Mouse (Mus musculus): ENCODE measurements around the gene Fam107a. TPM values are rescaled to one million over a fixed set of nuclear protein-coding genes. Genes with fewer than 3 reads are reported as not detected.

Gene Fam107a
- polyA plus RNA-seq (2015; fragmentation: Nextera tagmentation; extraction: Ambion mirVana): 2.5 and 2.9 TPM in 2 replicates

DNA sequence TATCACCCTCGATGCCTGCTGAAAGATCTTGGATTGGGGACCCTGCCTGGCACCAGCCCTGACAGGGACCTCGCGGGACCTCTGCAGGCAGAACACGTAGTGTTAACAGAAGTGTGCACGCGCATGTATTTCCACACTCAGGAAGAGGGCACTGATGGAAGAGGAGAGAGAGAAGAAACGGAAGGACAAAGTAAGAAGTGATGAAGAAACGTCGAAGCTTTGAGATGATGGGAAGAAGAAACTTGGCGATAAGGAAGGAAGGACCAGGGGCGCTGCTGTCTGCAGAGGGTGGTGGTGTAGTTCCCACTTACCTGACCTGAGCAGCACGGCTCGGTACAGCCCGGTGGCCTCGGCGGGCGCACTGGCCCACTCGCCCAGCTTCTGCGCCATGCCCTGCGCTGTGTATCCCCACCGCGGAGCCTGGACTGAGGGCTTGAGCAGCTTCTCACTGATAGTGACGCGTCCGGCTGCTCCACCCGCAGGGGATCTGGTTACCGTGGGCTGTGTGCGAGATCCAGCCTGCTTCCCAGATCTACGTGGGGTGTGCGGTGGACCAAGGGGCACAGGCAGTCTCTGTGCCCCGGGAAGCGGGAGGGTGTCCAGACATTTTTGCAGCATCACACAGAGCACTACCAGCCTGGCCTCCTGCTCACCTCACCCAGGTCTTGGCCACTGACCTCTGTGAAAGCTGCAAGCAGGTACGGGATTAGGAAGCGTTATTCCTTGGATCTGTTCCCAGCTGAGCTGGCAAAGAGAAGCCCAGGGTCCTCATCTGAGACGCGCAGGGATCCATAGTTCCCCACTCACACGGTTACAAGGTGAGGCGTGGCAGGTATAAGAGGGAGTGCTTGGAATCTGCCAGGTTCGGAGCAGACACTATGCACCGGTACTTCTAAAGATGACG lies at the start of gene Fam107a:
Gene Fam107a, minus strand, starts transcription at position 830 of the 904 bp plus-strand sequence.
- Histone ChIP-seq H3K27ac (replicated peaks) (no peak within 1 kb of the TSS), H3K27me3 (peaks cover 39% of the 10 kb centered on the region), H3K9ac (no peak within 1 kb of the TSS), H3K36me3 (no peaks in the 10 kb centered on the region), H3K4me3 (replicated peaks) (peak within 1 kb of the TSS; percentile 26), H3K9me3 (replicated peaks) (no peaks in the 10 kb centered on the region), H3K4me2 (replicated peaks) (peak within 1 kb of the TSS; percentile 48), H3K4me1 (peaks cover 14% of the 10 kb centered on the region)
- WGBS: 10% methylated on average over 41 of the region's 41 CpGs
- 0 out of 2 replicates have a peak, but pooled peaks have one; percentile 27 for ATAC-seq (ENCODE audit: insufficient number of reproducible peaks, low FRiP score, low TSS enrichment, low read depth)

DNA sequence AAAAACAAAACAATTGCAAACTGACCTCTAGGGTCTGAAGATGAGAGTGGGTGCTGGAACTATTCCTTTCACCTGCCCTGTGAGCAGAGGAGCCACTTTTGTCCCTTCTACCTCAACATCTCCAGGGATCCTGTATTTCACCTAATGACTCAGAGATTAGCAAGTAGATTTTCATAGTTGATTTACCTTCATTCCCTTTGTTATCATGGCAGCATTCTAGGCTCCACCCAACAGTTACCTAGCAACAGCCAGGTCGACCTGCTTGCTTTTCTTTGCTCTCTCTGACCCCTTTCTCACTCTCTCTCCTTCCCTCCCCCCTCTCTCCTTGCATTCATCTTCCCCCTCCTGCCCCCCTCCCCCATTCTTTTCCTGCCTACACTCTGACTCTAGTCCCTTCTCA lies 49.3 kb upstream of the Fam107a start:
- Histone ChIP-seq H3K27ac (replicated peaks) (no peak overlapping the region), H3K4me3 (replicated peaks) (no peak overlapping the region), H3K27me3 (no peaks in the 10 kb centered on the region), H3K9me3 (replicated peaks) (no peaks in the 10 kb centered on the region), H3K4me2 (replicated peaks) (no peak overlapping the region), H3K9ac (no peak overlapping the region), H3K36me3 (no peaks in the 10 kb centered on the region), H3K4me1 (no peaks in the 10 kb centered on the region)
- no peak for ATAC-seq (ENCODE audit: insufficient number of reproducible peaks, low FRiP score, low TSS enrichment, low read depth)
- WGBS: 0% methylated on average over 1 of the region's 1 CpGs

DNA sequence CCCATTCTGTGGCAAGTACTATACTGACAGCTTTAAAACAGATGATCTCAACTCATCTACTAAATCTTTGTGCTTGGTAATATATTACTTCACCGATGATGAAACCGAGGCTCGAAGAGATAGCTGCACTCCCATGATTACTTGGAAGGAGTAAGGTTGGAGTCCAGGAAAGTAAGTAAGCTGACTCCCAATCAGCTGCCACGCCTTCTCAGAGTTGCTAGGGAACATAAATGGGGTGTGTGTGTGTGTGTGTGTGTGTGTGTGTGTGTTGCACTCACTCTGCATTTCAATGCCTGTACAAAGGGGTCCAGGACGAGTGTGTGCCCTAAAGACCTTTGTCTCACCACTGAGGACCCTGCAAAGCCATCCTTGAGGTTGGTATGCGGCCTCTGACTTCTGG lies 48.0 kb upstream of the Fam107a start:
- no peak for ATAC-seq (ENCODE audit: insufficient number of reproducible peaks, low FRiP score, low TSS enrichment, low read depth)

DNA sequence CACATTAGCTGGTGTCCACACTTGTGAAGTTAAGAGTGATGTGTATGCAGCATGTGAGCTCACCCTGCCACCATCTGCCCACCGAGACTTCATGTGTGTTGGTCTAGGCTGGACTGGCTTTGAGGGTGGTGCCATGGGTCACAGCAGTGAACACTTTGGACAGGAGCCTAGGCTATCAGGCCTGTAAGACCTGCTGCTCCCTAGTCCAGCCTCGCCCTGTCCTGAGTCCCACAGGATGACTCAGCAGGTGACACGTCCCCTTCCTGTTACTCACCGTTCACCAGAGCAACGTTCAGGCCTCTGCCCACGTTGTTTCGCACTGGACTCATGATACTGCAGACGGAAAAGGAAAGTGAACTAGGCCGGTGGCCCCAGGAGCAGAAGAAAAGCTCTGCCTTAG lies 39.0 kb upstream of the Fam107a start:
- Histone ChIP-seq H3K27me3 (no peaks in the 10 kb centered on the region), H3K4me2 (replicated peaks) (no peak overlapping the region), H3K4me3 (replicated peaks) (no peak overlapping the region), H3K4me1 (no peaks in the 10 kb centered on the region), H3K9me3 (replicated peaks) (no peaks in the 10 kb centered on the region), H3K27ac (replicated peaks) (no peak overlapping the region), H3K9ac (no peak overlapping the region), H3K36me3 (no peaks in the 10 kb centered on the region)
- WGBS: 79% methylated on average over 9 of the region's 9 CpGs
- no peak for ATAC-seq (ENCODE audit: insufficient number of reproducible peaks, low FRiP score, low TSS enrichment, low read depth)

More for the DNA sequence above, 48.0 kb upstream of the Fam107a start:
- Histone ChIP-seq H3K27me3 (no peaks in the 10 kb centered on the region), H3K36me3 (no peaks in the 10 kb centered on the region), H3K9me3 (replicated peaks) (no peaks in the 10 kb centered on the region), H3K4me1 (no peaks in the 10 kb centered on the region), H3K4me3 (replicated peaks) (no peak overlapping the region), H3K4me2 (replicated peaks) (no peak overlapping the region), H3K9ac (no peak overlapping the region), H3K27ac (replicated peaks) (no peak overlapping the region)
- 72% methylated on average over 6 of the region's 6 CpGs for WGBS

DNA sequence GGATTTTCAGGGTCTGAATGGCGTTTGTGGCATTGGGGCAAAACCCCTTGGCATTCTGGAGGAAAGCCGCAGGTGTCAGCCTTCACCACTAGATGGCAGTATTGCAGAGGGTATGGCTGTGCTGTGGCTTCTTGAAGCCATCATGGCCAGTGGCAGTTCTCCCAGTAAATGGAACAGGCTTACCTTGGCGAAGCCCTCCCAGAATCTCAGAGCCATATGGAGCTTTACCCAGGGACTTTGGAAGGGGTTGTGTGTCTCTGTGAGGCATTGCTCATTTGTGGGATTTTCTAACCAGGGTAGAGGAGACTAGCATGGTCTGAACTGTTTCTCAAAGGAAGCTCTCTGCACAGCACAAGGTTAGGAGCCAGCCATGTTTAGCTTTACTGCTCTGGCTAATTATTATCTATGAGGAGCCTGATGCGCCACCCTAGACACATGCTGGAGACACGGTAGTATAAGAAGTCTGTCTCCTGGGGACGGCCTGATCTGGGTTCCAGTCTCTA lies 38.2 kb upstream of the Fam107a start:
- no peak overlapping the region for H3K4me2 ChIP-seq (replicated peaks)

DNA sequence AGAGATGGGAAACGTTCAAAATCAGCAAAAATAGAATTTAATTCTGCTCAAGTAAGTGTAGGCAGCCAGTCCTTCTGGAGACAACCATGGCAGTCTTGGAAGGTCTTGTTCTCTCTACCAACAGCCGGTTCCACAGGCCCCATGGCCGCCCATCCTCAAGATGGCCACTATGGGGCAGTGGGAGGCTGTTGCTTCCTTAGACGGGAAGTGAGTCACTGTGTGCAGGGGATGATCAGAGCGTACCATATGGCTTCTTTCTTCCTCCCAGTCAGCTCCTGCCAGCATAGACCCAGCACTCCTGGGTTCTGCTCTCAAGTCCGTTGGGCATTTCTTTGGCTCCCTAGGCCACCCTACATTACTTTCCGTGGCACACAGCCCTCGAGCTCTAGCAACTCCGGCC lies 31.1 kb upstream of the Fam107a start:
- Histone ChIP-seq H3K27ac (replicated peaks) (no peak overlapping the region), H3K4me3 (replicated peaks) (no peak overlapping the region), H3K9me3 (replicated peaks) (no peaks in the 10 kb centered on the region), H3K27me3 (no peaks in the 10 kb centered on the region), H3K9ac (no peak overlapping the region), H3K4me1 (no peaks in the 10 kb centered on the region), H3K36me3 (no peaks in the 10 kb centered on the region), H3K4me2 (replicated peaks) (no peak overlapping the region)
- ATAC-seq (ENCODE audit: insufficient number of reproducible peaks, low FRiP score, low TSS enrichment, low read depth): no peak
- WGBS: 64% methylated on average over 9 of the region's 9 CpGs

More for the DNA sequence above, 38.2 kb upstream of the Fam107a start:
- 34% methylated on average over 6 of the region's 6 CpGs for WGBS
- no peaks in the 10 kb centered on the region for H3K27me3 ChIP-seq
- no peaks in the 10 kb centered on the region for H3K9me3 ChIP-seq (replicated peaks)
- ATAC-seq (ENCODE audit: insufficient number of reproducible peaks, low FRiP score, low TSS enrichment, low read depth): no peak
- no peak overlapping the region for H3K9ac ChIP-seq
- no peaks in the 10 kb centered on the region for H3K36me3 ChIP-seq
- H3K4me1 ChIP-seq: no peaks in the 10 kb centered on the region
- no peak overlapping the region for H3K27ac ChIP-seq (replicated peaks)
- no peak overlapping the region for H3K4me3 ChIP-seq (replicated peaks)

DNA sequence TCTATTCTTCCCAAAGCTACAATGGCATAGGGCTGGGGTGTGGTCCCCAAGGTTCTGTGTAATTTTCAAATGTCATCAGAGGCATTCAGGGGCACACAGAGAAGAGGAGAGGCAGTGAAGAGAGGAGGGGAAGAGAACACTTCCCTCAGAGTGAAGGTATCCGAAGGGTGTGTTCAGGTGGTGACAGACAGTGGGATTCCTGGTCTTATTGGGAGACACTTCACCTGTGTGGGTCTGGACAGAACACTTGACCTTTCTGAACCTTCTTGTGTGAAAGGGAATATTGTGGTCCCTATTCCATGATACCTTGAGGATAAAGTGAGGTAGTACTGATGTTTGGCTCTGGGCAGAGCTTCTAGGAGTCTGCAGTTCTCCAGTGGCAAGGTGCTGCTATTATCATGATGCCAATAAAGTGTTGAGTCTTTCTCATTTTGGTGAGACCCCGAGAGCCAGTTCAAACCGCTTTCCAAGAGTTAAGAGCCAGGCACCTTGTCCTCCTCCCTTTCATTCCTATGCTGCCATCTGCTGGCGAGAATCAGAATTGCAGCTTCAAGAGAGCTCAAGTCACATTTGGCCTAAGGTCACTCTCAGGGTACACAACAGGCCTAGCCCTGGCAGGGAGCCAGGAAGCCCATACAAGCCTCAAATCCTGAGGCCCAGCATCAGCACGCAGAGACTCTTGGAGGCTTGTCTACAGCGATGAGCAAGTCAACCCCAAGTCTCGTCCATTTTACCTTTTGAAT lies 28.6 kb upstream of the Fam107a start:
- Histone ChIP-seq H3K4me2 (replicated peaks) (no peak overlapping the region), H3K36me3 (no peaks in the 10 kb centered on the region), H3K4me1 (no peaks in the 10 kb centered on the region), H3K27ac (replicated peaks) (no peak overlapping the region), H3K9ac (no peak overlapping the region), H3K9me3 (replicated peaks) (no peaks in the 10 kb centered on the region), H3K27me3 (no peaks in the 10 kb centered on the region), H3K4me3 (replicated peaks) (no peak overlapping the region)
- no peak for ATAC-seq (ENCODE audit: insufficient number of reproducible peaks, low FRiP score, low TSS enrichment, low read depth)
- 15% methylated on average over 7 of the region's 7 CpGs for WGBS

DNA sequence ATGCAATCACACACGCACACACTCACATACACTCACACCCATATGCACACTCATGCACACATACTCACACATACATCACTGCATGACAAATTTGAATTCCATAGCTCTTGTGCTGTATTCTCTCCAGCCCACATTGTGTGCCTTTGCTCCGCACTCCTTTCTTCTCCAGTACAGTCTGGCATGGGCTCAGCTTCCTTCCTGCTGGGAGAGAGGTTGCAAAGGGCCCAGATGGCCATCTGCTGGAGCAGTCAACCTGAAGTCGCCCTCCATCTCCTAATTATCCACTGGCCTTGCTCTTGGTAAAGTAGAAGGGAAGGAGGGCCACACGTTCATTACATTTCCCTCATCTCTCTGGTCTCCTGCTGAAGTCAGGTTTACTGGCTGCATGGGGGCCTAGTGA lies 27.7 kb upstream of the Fam107a start:
- H3K9me3 ChIP-seq (replicated peaks): no peaks in the 10 kb centered on the region
- H3K4me1 ChIP-seq: no peaks in the 10 kb centered on the region
- H3K9ac ChIP-seq: no peak overlapping the region
- no peak overlapping the region for H3K4me2 ChIP-seq (replicated peaks)
- H3K36me3 ChIP-seq: no peaks in the 10 kb centered on the region
- ATAC-seq (ENCODE audit: insufficient number of reproducible peaks, low FRiP score, low TSS enrichment, low read depth): no peak
- H3K27ac ChIP-seq (replicated peaks): no peak overlapping the region
- H3K4me3 ChIP-seq (replicated peaks): no peak overlapping the region
- H3K27me3 ChIP-seq: no peaks in the 10 kb centered on the region
- 71% methylated on average over 4 of the region's 4 CpGs for WGBS

DNA sequence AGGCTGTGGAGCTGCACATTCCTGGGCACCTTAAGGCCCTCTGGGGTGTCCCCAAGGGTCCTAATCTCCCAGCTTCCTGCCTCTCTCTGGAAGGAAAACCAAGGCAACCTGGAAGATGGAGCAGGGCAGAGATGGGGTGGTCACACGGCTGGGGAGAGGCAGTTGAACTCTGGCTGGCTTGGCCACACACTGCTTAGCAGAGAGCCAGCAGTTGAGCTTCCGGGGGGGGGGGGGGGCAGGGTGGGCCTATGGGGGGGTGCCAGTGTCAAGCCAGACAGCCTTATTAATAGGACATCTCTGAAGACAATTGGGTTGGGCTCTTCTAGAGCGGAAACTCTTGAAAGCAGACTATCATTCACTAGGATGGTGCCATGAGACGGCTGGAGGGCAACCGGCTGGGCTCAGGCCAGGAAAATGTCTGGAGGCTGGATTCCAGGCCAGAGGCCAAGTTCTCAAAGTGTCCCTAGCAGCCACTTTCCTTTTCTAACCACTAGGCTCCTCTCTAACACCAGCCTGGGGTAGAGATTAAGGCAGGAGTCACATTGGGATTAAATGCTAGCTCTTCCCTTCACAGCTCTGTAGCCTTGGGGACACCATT lies 24.8 kb upstream of the Fam107a start:
- 77% methylated on average over 5 of the region's 5 CpGs for WGBS
- Histone ChIP-seq H3K9ac (no peak overlapping the region), H3K9me3 (replicated peaks) (no peaks in the 10 kb centered on the region), H3K4me1 (no peaks in the 10 kb centered on the region), H3K27ac (replicated peaks) (no peak overlapping the region), H3K4me2 (replicated peaks) (no peak overlapping the region), H3K27me3 (no peaks in the 10 kb centered on the region), H3K4me3 (replicated peaks) (no peak overlapping the region), H3K36me3 (no peaks in the 10 kb centered on the region)
- ATAC-seq (ENCODE audit: insufficient number of reproducible peaks, low FRiP score, low TSS enrichment, low read depth): no peak

DNA sequence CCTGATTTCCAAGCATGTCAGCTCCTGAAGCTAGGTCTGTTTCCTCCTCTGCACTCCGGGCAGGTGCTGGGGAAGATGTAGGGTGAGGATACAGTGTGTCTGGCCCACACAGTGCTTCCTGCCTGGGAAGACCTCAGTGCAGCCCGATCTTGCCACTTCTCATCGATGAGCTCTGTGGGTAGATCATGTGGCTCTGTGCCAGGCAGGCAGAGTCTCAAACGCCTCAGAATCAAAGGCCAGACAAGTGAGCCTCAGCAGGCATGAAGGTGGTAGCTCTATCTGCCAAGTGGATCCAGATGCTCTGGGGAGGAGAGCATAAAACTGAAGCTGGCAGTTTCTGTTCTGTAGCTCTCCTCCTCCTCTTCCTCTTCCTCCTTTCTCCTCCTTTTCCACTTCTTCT lies 22.4 kb upstream of the Fam107a start:
- H3K9ac ChIP-seq: no peak overlapping the region
- H3K36me3 ChIP-seq: no peaks in the 10 kb centered on the region
- no peak overlapping the region for H3K27ac ChIP-seq (replicated peaks)
- H3K4me3 ChIP-seq (replicated peaks): no peak overlapping the region
- no peak overlapping the region for H3K4me2 ChIP-seq (replicated peaks)
- H3K4me1 ChIP-seq: no peaks in the 10 kb centered on the region
- WGBS: 44% methylated on average over 4 of the region's 4 CpGs
- H3K9me3 ChIP-seq (replicated peaks): no peaks in the 10 kb centered on the region
- no peaks in the 10 kb centered on the region for H3K27me3 ChIP-seq
- ATAC-seq (ENCODE audit: insufficient number of reproducible peaks, low FRiP score, low TSS enrichment, low read depth): no peak

DNA sequence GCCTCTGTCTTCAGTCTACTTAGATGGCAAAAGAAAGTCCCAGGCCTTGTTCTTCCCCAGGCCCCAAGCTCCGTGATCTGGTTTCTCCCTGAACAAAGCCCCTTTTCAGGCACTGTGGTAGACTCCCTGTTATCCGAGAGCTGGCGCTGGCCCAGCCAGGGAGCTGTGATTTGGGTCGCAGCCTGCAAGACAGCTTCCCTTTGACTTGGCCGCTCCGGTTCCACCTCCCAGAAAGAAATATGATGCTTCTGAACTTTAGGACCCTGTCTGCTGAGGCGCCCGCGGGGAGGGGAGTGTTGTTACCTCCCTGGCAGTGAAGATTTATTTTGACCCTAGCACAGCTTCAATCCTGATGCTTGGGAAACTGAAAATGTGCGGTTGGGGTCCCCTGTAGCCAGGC lies 18.1 kb upstream of the Fam107a start:
- Histone ChIP-seq H3K27me3 (no peaks in the 10 kb centered on the region), H3K27ac (replicated peaks) (no peak overlapping the region), H3K4me1 (peaks cover 9% of the 10 kb centered on the region; the same call in 1 of the 2 replicates), H3K9me3 (replicated peaks) (no peaks in the 10 kb centered on the region), H3K9ac (no peak overlapping the region), H3K4me2 (replicated peaks) (no peak overlapping the region), H3K4me3 (replicated peaks) (no peak overlapping the region), H3K36me3 (no peaks in the 10 kb centered on the region)
- WGBS: 11% methylated on average over 10 of the region's 10 CpGs
- ATAC-seq (ENCODE audit: insufficient number of reproducible peaks, low FRiP score, low TSS enrichment, low read depth): peak; percentile 36
